Mouse (Mus musculus): ENCODE measurements around the gene Ldhc. TPM values are rescaled to one million over a fixed set of nuclear protein-coding genes. Genes with fewer than 3 reads are reported as not detected.
"Not testable (repeated sequence)": the region's sequence is repeated elsewhere in the genome, so short reads cannot be mapped to it uniquely, and the experiment has no call there.

Gene Ldhc
- polyA plus RNA-seq, 1 experiment from 2014 or later, result not detected

DNA sequence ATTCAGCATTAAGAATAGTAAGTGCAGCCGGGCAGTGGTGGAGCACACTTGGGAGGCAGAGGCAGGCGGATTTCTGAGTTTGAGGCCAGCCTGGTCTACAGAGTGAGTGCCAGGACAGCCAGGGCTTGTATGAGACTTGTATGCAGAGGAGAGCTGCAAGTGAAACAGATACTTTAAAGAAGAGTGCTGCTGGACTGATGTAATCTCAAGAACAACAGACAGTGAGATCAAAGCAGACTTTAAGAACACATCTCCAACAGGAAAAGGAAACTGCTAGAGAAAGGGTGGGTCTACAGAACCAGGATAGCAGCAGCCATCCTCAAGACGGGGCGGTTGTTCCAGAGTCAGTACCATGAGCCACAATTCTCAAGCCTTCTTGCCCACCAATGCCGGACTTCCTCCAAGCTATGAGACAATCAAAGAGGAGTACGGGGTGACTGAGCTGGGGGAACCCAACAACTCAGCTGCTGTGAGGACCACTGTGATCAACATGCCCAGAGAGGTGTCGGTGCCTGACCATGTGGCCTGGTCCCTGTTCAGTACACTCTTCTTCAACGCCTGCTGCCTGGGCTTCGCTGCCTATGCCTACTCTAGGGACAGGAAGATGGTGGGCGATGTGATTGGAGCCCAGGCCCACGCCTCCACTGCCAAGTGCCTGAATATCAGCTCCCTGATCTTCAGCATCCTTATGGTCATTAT, 28.7 kb upstream of the Ldhc start:
- H3K4me2 ChIP-seq (ENCODE audit: low read depth, low read length); H3K4me3 ChIP-seq (ENCODE audit: low read length); H3K9me3 ChIP-seq (replicated peaks; ENCODE audit: control insufficient read depth, low read length); ATAC-seq (replicated peaks; ENCODE audit: extremely low read depth, insufficient read depth, low FRiP score); H3K36me3 ChIP-seq (ENCODE audit: control insufficient read depth, insufficient read depth); H3K9ac ChIP-seq (ENCODE audit: low read length); H3K27me3 ChIP-seq (ENCODE audit: control insufficient read depth, insufficient read depth, low read length): not testable (repeated sequence)
- Histone ChIP-seq H3K27ac (ENCODE audit: low read length) (0 out of 2 replicates have a peak overlapping the region, but pooled peaks have one; percentile 16), H3K4me1 (ENCODE audit: control insufficient read depth, insufficient read depth, low read length) (peaks cover 22% of the 10 kb centered on the region)
- 85% methylated on average over 11 of the region's 11 CpGs for WGBS

- no peak overlapping the region for H3K4me3 ChIP-seq (ENCODE audit: low read length)
- no peaks in the 10 kb centered on the region for H3K27me3 ChIP-seq (ENCODE audit: control insufficient read depth, insufficient read depth, low read length)
- WGBS, result 30% methylated on average over 6 of the region's 6 CpGs
- H3K9ac ChIP-seq (ENCODE audit: low read length), result no peak overlapping the region
- ATAC-seq (replicated peaks; ENCODE audit: extremely low read depth, insufficient read depth, low FRiP score), result peak; percentile 42
- no peak overlapping the region for H3K27ac ChIP-seq (ENCODE audit: low read length)
- H3K36me3 ChIP-seq (ENCODE audit: control insufficient read depth, insufficient read depth), result no peaks in the 10 kb centered on the region
- H3K4me2 ChIP-seq (ENCODE audit: low read depth, low read length), result no peak overlapping the region
- peaks cover 20% of the 10 kb centered on the region for H3K4me1 ChIP-seq (ENCODE audit: control insufficient read depth, insufficient read depth, low read length)
- no peaks in the 10 kb centered on the region for H3K9me3 ChIP-seq (replicated peaks; ENCODE audit: control insufficient read depth, low read length)
Measured at GRCm38 (mm10) chr7:46833266-46833665, 27.7 kb upstream of the Ldhc start.

GRCm38 (mm10) chr7:46833670-46834255, 27.2 kb upstream of the Ldhc start:
- Histone ChIP-seq H3K27me3 (ENCODE audit: control insufficient read depth, insufficient read depth, low read length) (no peaks in the 10 kb centered on the region), H3K36me3 (ENCODE audit: control insufficient read depth, insufficient read depth) (no peaks in the 10 kb centered on the region), H3K4me1 (ENCODE audit: control insufficient read depth, insufficient read depth, low read length) (peaks cover 22% of the 10 kb centered on the region), H3K9ac (ENCODE audit: low read length) (no peak overlapping the region), H3K9me3 (replicated peaks; ENCODE audit: control insufficient read depth, low read length) (no peaks in the 10 kb centered on the region), H3K4me3 (ENCODE audit: low read length) (no peak overlapping the region), H3K27ac (ENCODE audit: low read length) (no peak overlapping the region), H3K4me2 (ENCODE audit: low read depth, low read length) (no peak overlapping the region)
- WGBS, result 75% methylated on average over 7 of the region's 7 CpGs
- ATAC-seq (replicated peaks; ENCODE audit: extremely low read depth, insufficient read depth, low FRiP score), result no peak

- Histone ChIP-seq H3K27me3 (ENCODE audit: control insufficient read depth, insufficient read depth, low read length) (no peaks in the 10 kb centered on the region), H3K9ac (ENCODE audit: low read length) (no peak overlapping the region), H3K4me2 (ENCODE audit: low read depth, low read length) (no peak overlapping the region), H3K4me3 (ENCODE audit: low read length) (no peak overlapping the region), H3K4me1 (ENCODE audit: control insufficient read depth, insufficient read depth, low read length) (peaks cover 34% of the 10 kb centered on the region), H3K27ac (ENCODE audit: low read length) (no peak overlapping the region), H3K9me3 (replicated peaks; ENCODE audit: control insufficient read depth, low read length) (no peaks in the 10 kb centered on the region), H3K36me3 (ENCODE audit: control insufficient read depth, insufficient read depth) (no peaks in the 10 kb centered on the region)
- 50% methylated on average over 14 of the region's 14 CpGs for WGBS
- ATAC-seq (replicated peaks; ENCODE audit: extremely low read depth, insufficient read depth, low FRiP score), result no peak
Measured at GRCm38 (mm10) chr7:46834994-46835610, 25.9 kb upstream of the Ldhc start.

- H3K4me2 ChIP-seq (ENCODE audit: low read depth, low read length), result no peak overlapping the region
- no peak overlapping the region for H3K4me3 ChIP-seq (ENCODE audit: low read length)
- H3K36me3 ChIP-seq (ENCODE audit: control insufficient read depth, insufficient read depth), result no peaks in the 10 kb centered on the region
- no peak overlapping the region for H3K27ac ChIP-seq (ENCODE audit: low read length)
- H3K4me1 ChIP-seq (ENCODE audit: control insufficient read depth, insufficient read depth, low read length), result peaks cover 25% of the 10 kb centered on the region
- H3K9me3 ChIP-seq (replicated peaks; ENCODE audit: control insufficient read depth, low read length), result no peaks in the 10 kb centered on the region
- H3K9ac ChIP-seq (ENCODE audit: low read length), result no peak overlapping the region
- 71% methylated on average over 5 of the region's 5 CpGs for WGBS
- no peak for ATAC-seq (replicated peaks; ENCODE audit: extremely low read depth, insufficient read depth, low FRiP score)
- no peaks in the 10 kb centered on the region; the same call in 1 of the 2 replicates for H3K27me3 ChIP-seq (ENCODE audit: control insufficient read depth, insufficient read depth, low read length)
Measured at GRCm38 (mm10) chr7:46836357-46836756, 24.6 kb upstream of the Ldhc start.

- no peak overlapping the region for H3K9ac ChIP-seq (ENCODE audit: low read length)
- peaks cover 25% of the 10 kb centered on the region for H3K4me1 ChIP-seq (ENCODE audit: control insufficient read depth, insufficient read depth, low read length)
- H3K27me3 ChIP-seq (ENCODE audit: control insufficient read depth, insufficient read depth, low read length), result no peaks in the 10 kb centered on the region; the same call in 1 of the 2 replicates
- no peaks in the 10 kb centered on the region for H3K36me3 ChIP-seq (ENCODE audit: control insufficient read depth, insufficient read depth)
- H3K4me2 ChIP-seq (ENCODE audit: low read depth, low read length), result no peak overlapping the region
- no peaks in the 10 kb centered on the region for H3K9me3 ChIP-seq (replicated peaks; ENCODE audit: control insufficient read depth, low read length)
- no peak overlapping the region for H3K27ac ChIP-seq (ENCODE audit: low read length)
- no peak overlapping the region for H3K4me3 ChIP-seq (ENCODE audit: low read length)
- no peak for ATAC-seq (replicated peaks; ENCODE audit: extremely low read depth, insufficient read depth, low FRiP score)
- WGBS, result 76% methylated on average over 5 of the region's 5 CpGs
Measured at GRCm38 (mm10) chr7:46837073-46837472, 23.9 kb upstream of the Ldhc start.

- peak overlapping the region; percentile 78 for H3K27ac ChIP-seq (ENCODE audit: low read length)
- WGBS, result 7% methylated on average over 9 of the region's 9 CpGs
- ATAC-seq (replicated peaks; ENCODE audit: extremely low read depth, insufficient read depth, low FRiP score), result peak; percentile 74
- no peak overlapping the region for H3K4me3 ChIP-seq (ENCODE audit: low read length)
- H3K27me3 ChIP-seq (ENCODE audit: control insufficient read depth, insufficient read depth, low read length), result no peaks in the 10 kb centered on the region; the same call in 1 of the 2 replicates
- H3K4me1 ChIP-seq (ENCODE audit: control insufficient read depth, insufficient read depth, low read length), result peaks cover 24% of the 10 kb centered on the region
- H3K9ac ChIP-seq (ENCODE audit: low read length), result peak overlapping the region; percentile 41; the same call in 1 of the 2 replicates
- peak overlapping the region; percentile 32 for H3K4me2 ChIP-seq (ENCODE audit: low read depth, low read length)
- H3K9me3 ChIP-seq (replicated peaks; ENCODE audit: control insufficient read depth, low read length), result no peaks in the 10 kb centered on the region
- H3K36me3 ChIP-seq (ENCODE audit: control insufficient read depth, insufficient read depth), result no peaks in the 10 kb centered on the region
Measured at GRCm38 (mm10) chr7:46838104-46838671, 22.8 kb upstream of the Ldhc start.

- H3K4me3 ChIP-seq (ENCODE audit: low read length), result no peak overlapping the region
- H3K27me3 ChIP-seq (ENCODE audit: control insufficient read depth, insufficient read depth, low read length), result no peaks in the 10 kb centered on the region; the same call in 1 of the 2 replicates
- H3K27ac ChIP-seq (ENCODE audit: low read length), result peak overlapping the region; percentile 78
- H3K4me2 ChIP-seq (ENCODE audit: low read depth, low read length), result peak overlapping the region; percentile 17
- ATAC-seq (replicated peaks; ENCODE audit: extremely low read depth, insufficient read depth, low FRiP score), result peak; percentile 66; the same call in 1 of the 2 replicates
- peak overlapping the region; percentile 10; the same call in 1 of the 2 replicates for H3K9ac ChIP-seq (ENCODE audit: low read length)
- no peaks in the 10 kb centered on the region for H3K36me3 ChIP-seq (ENCODE audit: control insufficient read depth, insufficient read depth)
- H3K9me3 ChIP-seq (replicated peaks; ENCODE audit: control insufficient read depth, low read length), result no peaks in the 10 kb centered on the region
- WGBS, result 18% methylated on average over 8 of the region's 8 CpGs
- peaks cover 19% of the 10 kb centered on the region for H3K4me1 ChIP-seq (ENCODE audit: control insufficient read depth, insufficient read depth, low read length)
Measured at GRCm38 (mm10) chr7:46838891-46839302, 22.1 kb upstream of the Ldhc start.
